Mouse (Mus musculus): ENCODE results near the gene Cdkn2aip.

Gene Cdkn2aip

GRCm38 (mm10) chr8:47695431-47696105 lies 18.2 kb downstream of the Cdkn2aip start:
- no peak for DNase-seq (ENCODE audit: low spot score)

GRCm38 (mm10) chr8:47693119-47693518 lies 20.6 kb downstream of the Cdkn2aip start:
- DNase-seq (ENCODE audit: low spot score) = peak; percentile 92

GRCm38 (mm10) chr8:47691831-47692230 lies 21.9 kb downstream of the Cdkn2aip start:
- no peak for DNase-seq (ENCODE audit: low spot score)

- no peak for DNase-seq (ENCODE audit: low spot score)
These were observed 22.4 kb downstream of the Cdkn2aip start for GRCm38 (mm10) chr8:47691303-47691702.

GRCm38 (mm10) chr8:47690674-47691078 lies 23.1 kb downstream of the Cdkn2aip start:
- DNase-seq (ENCODE audit: low spot score) = peak; percentile 30

- DNase-seq (ENCODE audit: low spot score) = peak; percentile 45
These were observed 23.9 kb downstream of the Cdkn2aip start for GRCm38 (mm10) chr8:47689704-47690326.

- no peak for DNase-seq (ENCODE audit: low spot score)
These were observed 29.3 kb downstream of the Cdkn2aip start for GRCm38 (mm10) chr8:47684441-47684840.

GRCm38 (mm10) chr8:47683994-47684393 lies 29.7 kb downstream of the Cdkn2aip start:
- no peak for DNase-seq (ENCODE audit: low spot score)

- DNase-seq (ENCODE audit: low spot score) = no peak
These were observed 33.4 kb downstream of the Cdkn2aip start for GRCm38 (mm10) chr8:47680306-47680705.

GRCm38 (mm10) chr8:47679603-47680002 lies 34.1 kb downstream of the Cdkn2aip start:
- DNase-seq (ENCODE audit: low spot score) = no peak

GRCm38 (mm10) chr8:47676631-47677030 lies 37.1 kb downstream of the Cdkn2aip start:
- no peak for DNase-seq (ENCODE audit: low spot score)

GRCm38 (mm10) chr8:47676224-47676623 lies 37.5 kb downstream of the Cdkn2aip start:
- no peak for DNase-seq (ENCODE audit: low spot score)

- peak; percentile 76 for DNase-seq (ENCODE audit: low spot score)
These were observed 37.9 kb downstream of the Cdkn2aip start for GRCm38 (mm10) chr8:47675786-47676185.

GRCm38 (mm10) chr8:47674777-47675710 lies 38.7 kb downstream of the Cdkn2aip start, which contains the start of gene Ing2:
Gene Ing2, minus strand, starts transcription at chr8:47675556.
- peak; percentile 100 for DNase-seq (ENCODE audit: low spot score)

GRCm38 (mm10) chr8:47674140-47674776 lies 39.5 kb downstream of the Cdkn2aip start:
- no peak for DNase-seq (ENCODE audit: low spot score)

- peak; percentile 86 for DNase-seq (ENCODE audit: low spot score)
These were observed 40.2 kb downstream of the Cdkn2aip start for GRCm38 (mm10) chr8:47673317-47674139.

GRCm38 (mm10) chr8:47664231-47664785 lies 49.4 kb downstream of the Cdkn2aip start:
- no peak for DNase-seq (ENCODE audit: low spot score)

- DNase-seq (ENCODE audit: low spot score) = no peak
These were observed 50.5 kb downstream of the Cdkn2aip start for GRCm38 (mm10) chr8:47663201-47663600.

GRCm38 (mm10) chr8:47662716-47663115 lies 51.0 kb downstream of the Cdkn2aip start:
- no peak for DNase-seq (ENCODE audit: low spot score)

- no peak for DNase-seq (ENCODE audit: low spot score)
These were observed 53.3 kb downstream of the Cdkn2aip start for GRCm38 (mm10) chr8:47660394-47660793.

GRCm38 (mm10) chr8:47659463-47659862 lies 54.3 kb downstream of the Cdkn2aip start:
- DNase-seq (ENCODE audit: low spot score) = no peak

Data from retina, embryonic 14.5 days (tissue).